Mouse (Mus musculus): ENCODE data around the gene Ttc12. TPM values are rescaled to one million over a fixed set of nuclear protein-coding genes. Genes with fewer than 3 reads are reported as not detected.
A peak's percentile ranks its signal among the peaks of the same experiment; 100 is the strongest.

Gene Ttc12
- polyA plus RNA-seq (2012): not detected in 2 replicates

DNA sequence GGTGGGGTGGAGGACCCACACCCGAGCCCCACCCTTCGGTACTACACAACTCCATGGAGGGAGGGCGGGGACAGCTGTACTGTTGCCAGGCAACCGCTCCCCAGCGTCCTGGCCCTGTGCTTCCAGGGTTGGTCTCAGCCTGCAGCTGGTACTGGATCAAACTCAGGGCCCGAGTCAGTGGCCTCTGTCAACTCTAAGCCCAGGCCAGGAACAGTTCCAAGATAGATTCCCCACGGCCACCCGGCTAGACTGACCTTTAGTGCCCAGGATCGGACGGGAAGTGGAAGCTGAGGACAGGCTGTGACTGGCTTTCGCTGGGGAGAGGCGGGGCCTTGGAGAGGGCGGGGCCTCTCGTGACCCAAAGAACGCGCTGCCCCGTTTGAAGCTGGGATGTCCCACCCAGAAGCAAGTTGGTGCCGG lies at the start of gene Ttc12:
Gene Ttc12 (minus strand): TSS at position 334 of the 420 bp plus-strand sequence.
- Histone ChIP-seq H3K4me3 (replicated peaks) (peak within 1 kb of the TSS; percentile 56), H3K36me3 (ENCODE audit: control insufficient read depth) (no peaks in the 10 kb centered on the region), H3K27me3 (ENCODE audit: control insufficient read depth) (peaks cover 4% of the 10 kb centered on the region), H3K4me1 (ENCODE audit: control insufficient read depth) (peaks cover 10% of the 10 kb centered on the region), H3K9me3 (ENCODE audit: control insufficient read depth, low read length) (no peaks in the 10 kb centered on the region)
- TF ChIP-seq GATA1 (IDR thresholded peaks at IDR 0.05; ENCODE audit: low read length) (no peak), TAL1 (IDR thresholded peaks at IDR 0.05; ENCODE audit: low read length) (no peak)

DNA sequence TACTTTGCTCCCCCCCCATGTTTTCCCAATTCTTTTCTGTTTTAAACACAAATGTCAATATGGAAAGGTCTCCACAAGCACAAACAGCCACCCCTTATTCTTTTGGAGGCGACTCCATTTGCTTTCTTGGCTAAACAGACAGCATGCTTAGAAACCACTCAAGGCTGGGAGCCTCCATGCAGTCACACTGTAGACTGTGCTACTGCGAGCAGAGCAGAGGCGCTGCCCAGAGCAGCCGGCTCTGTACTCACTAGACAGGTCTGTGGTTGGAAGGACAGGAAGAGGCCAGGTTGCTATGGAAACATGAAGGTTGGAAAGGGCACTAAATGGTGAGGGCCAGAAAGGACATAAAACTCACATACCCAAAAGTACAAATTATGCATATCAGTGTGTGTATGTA lies 48.9 kb upstream of the Ttc12 start:
- H3K4me3 ChIP-seq (replicated peaks): no peak overlapping the region
- H3K4me1 ChIP-seq (ENCODE audit: control insufficient read depth): no peaks in the 10 kb centered on the region
- TF ChIP-seq GATA1 (IDR thresholded peaks at IDR 0.05; ENCODE audit: low read length) (no peak), TAL1 (IDR thresholded peaks at IDR 0.05; ENCODE audit: low read length) (no peak)
- no peaks in the 10 kb centered on the region for H3K27me3 ChIP-seq (ENCODE audit: control insufficient read depth)
- H3K9me3 ChIP-seq (ENCODE audit: control insufficient read depth, low read length): no peaks in the 10 kb centered on the region
- H3K36me3 ChIP-seq (ENCODE audit: control insufficient read depth): no peaks in the 10 kb centered on the region

- no peaks in the 10 kb centered on the region for H3K4me1 ChIP-seq (ENCODE audit: control insufficient read depth)
- no peaks in the 10 kb centered on the region for H3K27me3 ChIP-seq (ENCODE audit: control insufficient read depth)
- H3K9me3 ChIP-seq (ENCODE audit: control insufficient read depth, low read length): no peaks in the 10 kb centered on the region
- H3K4me3 ChIP-seq (replicated peaks): no peak overlapping the region
- TF ChIP-seq TAL1 (IDR thresholded peaks at IDR 0.05; ENCODE audit: low read length): no peak
- TF ChIP-seq GATA1 (IDR thresholded peaks at IDR 0.05; ENCODE audit: low read length): no peak
- H3K36me3 ChIP-seq (ENCODE audit: control insufficient read depth): no peaks in the 10 kb centered on the region
Measured at GRCm38 (mm10) chr9:49533912-49534491, 48.0 kb upstream of the Ttc12 start.

GRCm38 (mm10) chr9:49533455-49533854 lies 47.4 kb upstream of the Ttc12 start:
- Histone ChIP-seq H3K4me3 (replicated peaks) (no peak overlapping the region), H3K36me3 (ENCODE audit: control insufficient read depth) (no peaks in the 10 kb centered on the region), H3K4me1 (ENCODE audit: control insufficient read depth) (no peaks in the 10 kb centered on the region), H3K9me3 (ENCODE audit: control insufficient read depth, low read length) (no peaks in the 10 kb centered on the region), H3K27me3 (ENCODE audit: control insufficient read depth) (no peaks in the 10 kb centered on the region)
- TF ChIP-seq GATA1 (IDR thresholded peaks at IDR 0.05; ENCODE audit: low read length): no peak

- TF ChIP-seq TAL1 (IDR thresholded peaks at IDR 0.05; ENCODE audit: low read length) (no peak), GATA1 (IDR thresholded peaks at IDR 0.05; ENCODE audit: low read length) (no peak)
- Histone ChIP-seq H3K27me3 (ENCODE audit: control insufficient read depth) (no peaks in the 10 kb centered on the region), H3K36me3 (ENCODE audit: control insufficient read depth) (no peaks in the 10 kb centered on the region), H3K4me1 (ENCODE audit: control insufficient read depth) (no peaks in the 10 kb centered on the region), H3K9me3 (ENCODE audit: control insufficient read depth, low read length) (no peaks in the 10 kb centered on the region), H3K4me3 (replicated peaks) (no peak overlapping the region)
Measured at GRCm38 (mm10) chr9:49531833-49532232, 45.8 kb upstream of the Ttc12 start.

DNA sequence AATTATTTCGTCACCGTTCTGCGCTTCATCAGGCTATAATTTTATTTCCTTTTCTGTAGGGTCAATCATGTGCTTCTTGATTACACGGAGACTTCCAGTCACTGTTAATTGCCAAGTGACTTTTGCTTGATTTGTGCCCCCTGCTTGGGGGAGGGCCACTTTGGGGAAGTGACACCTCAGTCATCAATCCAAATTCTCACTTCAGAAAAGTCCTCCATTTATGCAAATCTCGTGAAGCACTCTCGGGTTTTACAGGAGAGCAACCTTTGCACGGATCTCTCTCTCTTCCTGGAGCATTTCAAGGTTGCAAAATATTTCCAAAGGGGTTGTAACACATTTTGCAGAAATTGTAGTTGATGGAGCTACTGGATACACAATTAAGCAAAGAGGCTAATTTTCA lies 45.2 kb upstream of the Ttc12 start:
- Histone ChIP-seq H3K9me3 (ENCODE audit: control insufficient read depth, low read length) (no peaks in the 10 kb centered on the region), H3K4me3 (replicated peaks) (no peak overlapping the region), H3K36me3 (ENCODE audit: control insufficient read depth) (no peaks in the 10 kb centered on the region), H3K27me3 (ENCODE audit: control insufficient read depth) (no peaks in the 10 kb centered on the region), H3K4me1 (ENCODE audit: control insufficient read depth) (no peaks in the 10 kb centered on the region)
- TF ChIP-seq TAL1 (IDR thresholded peaks at IDR 0.05; ENCODE audit: low read length): no peak
- TF ChIP-seq GATA1 (IDR thresholded peaks at IDR 0.05; ENCODE audit: low read length): no peak

- Histone ChIP-seq H3K9me3 (ENCODE audit: control insufficient read depth, low read length) (no peaks in the 10 kb centered on the region), H3K4me3 (replicated peaks) (no peak overlapping the region), H3K36me3 (ENCODE audit: control insufficient read depth) (no peaks in the 10 kb centered on the region), H3K4me1 (ENCODE audit: control insufficient read depth) (no peaks in the 10 kb centered on the region), H3K27me3 (ENCODE audit: control insufficient read depth) (no peaks in the 10 kb centered on the region)
- no peak for TF ChIP-seq GATA1 (IDR thresholded peaks at IDR 0.05; ENCODE audit: low read length)
- no peak for TF ChIP-seq TAL1 (IDR thresholded peaks at IDR 0.05; ENCODE audit: low read length)
Measured at GRCm38 (mm10) chr9:49530739-49531138, 44.7 kb upstream of the Ttc12 start.

DNA sequence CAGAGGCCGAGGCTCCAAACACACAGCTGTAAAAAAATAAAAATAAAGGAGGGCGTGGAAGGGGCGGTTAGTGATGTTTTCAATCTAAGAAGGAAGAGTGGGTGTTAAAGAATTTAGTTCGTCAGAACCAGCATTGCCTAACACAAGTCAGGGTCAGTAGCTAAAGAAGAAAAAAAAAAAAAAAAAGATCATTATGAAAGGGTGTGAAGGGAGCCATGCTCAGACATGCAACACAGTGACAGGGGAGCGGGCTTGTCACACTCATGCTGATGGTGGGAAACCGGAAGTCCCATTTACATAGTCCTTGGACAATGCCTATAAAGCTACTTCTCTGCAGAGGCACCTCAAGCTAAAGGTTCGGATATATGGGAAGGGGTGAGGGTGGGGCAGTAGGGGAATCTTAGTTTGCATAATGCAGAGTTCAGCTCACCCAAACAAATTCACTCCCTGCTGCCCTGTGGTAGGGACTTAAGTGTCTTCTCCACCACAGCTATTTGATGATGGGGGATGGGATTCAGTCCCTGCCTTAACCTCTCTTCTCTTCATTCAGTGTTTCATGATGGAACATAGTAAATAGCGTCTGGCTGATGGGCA lies 43.4 kb upstream of the Ttc12 start:
- H3K4me3 ChIP-seq (replicated peaks): no peak overlapping the region
- no peaks in the 10 kb centered on the region for H3K27me3 ChIP-seq (ENCODE audit: control insufficient read depth)
- H3K9me3 ChIP-seq (ENCODE audit: control insufficient read depth, low read length): no peaks in the 10 kb centered on the region
- TF ChIP-seq TAL1 (IDR thresholded peaks at IDR 0.05; ENCODE audit: low read length): no peak
- no peaks in the 10 kb centered on the region for H3K36me3 ChIP-seq (ENCODE audit: control insufficient read depth)
- H3K4me1 ChIP-seq (ENCODE audit: control insufficient read depth): no peaks in the 10 kb centered on the region

DNA sequence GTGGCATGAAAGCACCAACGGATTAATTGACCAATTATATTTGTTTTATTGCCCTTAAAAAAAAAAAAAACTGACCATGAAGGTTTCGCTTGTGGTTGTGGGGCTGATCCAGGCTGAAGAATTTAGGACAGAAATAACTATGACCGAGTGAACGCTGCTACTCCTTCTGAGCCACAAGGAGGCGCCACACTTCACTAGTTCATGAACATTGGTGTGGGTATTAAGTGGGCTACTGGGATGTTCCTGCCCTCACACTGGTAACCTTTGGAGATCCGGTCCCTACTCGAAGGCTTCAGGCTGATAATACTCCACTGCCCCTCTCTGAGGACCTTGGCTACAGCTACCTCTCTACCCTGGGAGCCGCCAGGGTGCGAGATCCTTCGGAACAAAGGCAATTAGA lies 42.9 kb upstream of the Ttc12 start:
- H3K27me3 ChIP-seq (ENCODE audit: control insufficient read depth): no peaks in the 10 kb centered on the region
- no peaks in the 10 kb centered on the region for H3K9me3 ChIP-seq (ENCODE audit: control insufficient read depth, low read length)
- no peak overlapping the region for H3K4me3 ChIP-seq (replicated peaks)
- H3K36me3 ChIP-seq (ENCODE audit: control insufficient read depth): no peaks in the 10 kb centered on the region
- TF ChIP-seq TAL1 (IDR thresholded peaks at IDR 0.05; ENCODE audit: low read length) (no peak), GATA1 (IDR thresholded peaks at IDR 0.05; ENCODE audit: low read length) (no peak)
- H3K4me1 ChIP-seq (ENCODE audit: control insufficient read depth): no peaks in the 10 kb centered on the region

- H3K27me3 ChIP-seq (ENCODE audit: control insufficient read depth): no peaks in the 10 kb centered on the region
- H3K4me1 ChIP-seq (ENCODE audit: control insufficient read depth): no peaks in the 10 kb centered on the region
- TF ChIP-seq TAL1 (IDR thresholded peaks at IDR 0.05; ENCODE audit: low read length): no peak
- no peak for TF ChIP-seq GATA1 (IDR thresholded peaks at IDR 0.05; ENCODE audit: low read length)
- no peaks in the 10 kb centered on the region for H3K9me3 ChIP-seq (ENCODE audit: control insufficient read depth, low read length)
- H3K4me3 ChIP-seq (replicated peaks): no peak overlapping the region
- no peaks in the 10 kb centered on the region for H3K36me3 ChIP-seq (ENCODE audit: control insufficient read depth)
Measured at GRCm38 (mm10) chr9:49528026-49528425, 42.0 kb upstream of the Ttc12 start.

Data from erythroblast, embryonic 14.5 days (primary cell).